Comparison of ENCODE assay signal across 26 mouse cellular contexts in genomic region chr10:88409751-88410150, GRCm38 (mm10). TPM values are rescaled to one million over a fixed set of nuclear protein-coding genes. Genes with fewer than 3 reads are reported as not detected.
A peak's percentile ranks its signal among the peaks of the same experiment; 100 is the strongest.
DNase-seq lines count a peak whose midpoint lies in the region; ATAC-seq and TF ChIP-seq lines count a peak whose summit lies in the region.
"Had no signal": no experiment of that assay in that cellular context is flagged by ENCODE, and none has a peak within 500 bp of the region (broad histone marks: within the 10 kb centered on the region; RNA-seq: fewer than 3 reads in every experiment).

No protein-coding gene starts in this region.

- H3K4me1 ChIP-seq in bone marrow macrophage, adult 2 months (ENCODE audit: control insufficient read depth, insufficient read depth, low read length): peaks cover 48% of the 10 kb centered on the region
- no peaks in the 10 kb centered on the region for H3K4me1 ChIP-seq in forebrain, embryonic 10.5 days
- H3K4me1 ChIP-seq: embryonic facial prominence, embryonic 10.5 days; embryonic facial prominence, embryonic 13.5 days; hindbrain, embryonic 12.5 days had no signal

- H3K27me3 ChIP-seq in forebrain, embryonic 10.5 days (ENCODE audit: poor library complexity, severe bottlenecking): no peaks in the 10 kb centered on the region
- H3K27me3 ChIP-seq: embryonic facial prominence, embryonic 13.5 days; forebrain, embryonic 13.5 days; hindbrain, embryonic 12.5 days; hindbrain, embryonic 15.5 days had no signal

- no peak for TF ChIP-seq POLR2A in bone marrow macrophage, adult 2 months (IDR thresholded peaks at IDR 0.05; ENCODE audit: borderline replicate concordance, low read depth, low read length)

- WGBS in forebrain, embryonic 10.5 days: 69% methylated on average over 2 of the region's 2 CpGs

- H3K9me3 ChIP-seq in forebrain, embryonic 10.5 days: no peaks in the 10 kb centered on the region
- H3K9me3 ChIP-seq: embryonic facial prominence, embryonic 10.5 days; embryonic facial prominence, embryonic 13.5 days; forebrain, embryonic 13.5 days; hindbrain, embryonic 12.5 days; hindbrain, embryonic 15.5 days had no signal

- peak; percentile 54 for DNase-seq in A20 (ENCODE audit: low read depth, low spot score)
- no peak for DNase-seq in gastrocnemius, adult 8-10 months (ENCODE audit: low spot score in 2 of 2)
- no peak for DNase-seq in forebrain, embryonic 10.5 days (ENCODE audit: extremely low spot score, low spot score)
- no peak for DNase-seq in adrenal gland, postnatal 14 days
- DNase-seq: adrenal gland, adult 8-10 months; adrenal gland, postnatal 36 days; cerebellum, adult 11 months; cerebellum, adult 8-10 months; cerebellum, postnatal 10 days; cerebellum, postnatal 36 days; embryo, embryonic 11 days; gastrocnemius, postnatal 14 days had no signal

- H3K4me3 ChIP-seq in bone marrow macrophage, adult 2 months (ENCODE audit: insufficient read depth, low read length): no peak overlapping the region
- no peak overlapping the region for H3K4me3 ChIP-seq in forebrain, embryonic 10.5 days
- H3K4me3 ChIP-seq: embryonic facial prominence, embryonic 10.5 days; embryonic facial prominence, embryonic 13.5 days; erythroblast, embryonic 14.5 days; forebrain, embryonic 13.5 days; hindbrain, embryonic 12.5 days; hindbrain, embryonic 15.5 days had no signal

- ATAC-seq in megakaryocyte, adult 5-6 weeks (ENCODE audit: poor library complexity, severe bottlenecking): peak; percentile 29; the same call in 1 of the 2 replicates
- ATAC-seq: activated CD4-positive, CD25-positive, alpha-beta regulatory T cell, adult 4 months; CD4-positive, CD25-positive, alpha-beta regulatory T cell, adult 4 months; forebrain, embryonic 13.5 days; forebrain, embryonic 16.5 days; intestine, postnatal 0 days had no signal

- no peak for TF ChIP-seq CTCF in bone marrow macrophage, adult 2 months (IDR thresholded peaks at IDR 0.05; ENCODE audit: low read depth, low read length)

- H3K27ac ChIP-seq in bone marrow macrophage, adult 2 months (ENCODE audit: insufficient read depth, low read depth, low read length): peak overlapping the region; percentile 66
- no peak overlapping the region for H3K27ac ChIP-seq in forebrain, embryonic 10.5 days
- H3K27ac ChIP-seq: embryonic facial prominence, embryonic 10.5 days; embryonic facial prominence, embryonic 13.5 days; forebrain, embryonic 13.5 days; hindbrain, embryonic 12.5 days; hindbrain, embryonic 15.5 days had no signal

- H3K36me3 ChIP-seq in forebrain, embryonic 10.5 days (replicated peaks): peaks cover 2% of the 10 kb centered on the region; the same call in 1 of the 2 replicates
- H3K36me3 ChIP-seq: embryonic facial prominence, embryonic 10.5 days; hindbrain, embryonic 12.5 days; hindbrain, embryonic 15.5 days had no signal

RNA-seq across cellular contexts. Expression of gene Gnptab, which starts 30.8 kb away (rescaled TPM):
- polyA plus RNA-seq in bone marrow macrophage, adult 2 months (2012; ENCODE audit: insufficient read depth, insufficient read length, missing spikeins): 22.9 and 26.8 TPM in 2 replicates
- total RNA-seq in megakaryocyte, adult 5-6 weeks (2015): 55.8 and 57.4 TPM in 2 replicates
- total RNA-seq in megakaryocyte, adult 5-6 weeks (2017): 29.4 and 33.3 TPM in 2 replicates
- total RNA-seq in gastrocnemius, adult 8-10 months (2022): 10 to 100 TPM; 20.3 to 23.6 (median 20.9) TPM
- polyA plus RNA-seq in forebrain, embryonic 10.5 days (2016; fragmentation: Nextera tagmentation; extraction: Ambion mirVana): 8.3 and 9.0 TPM in 2 replicates
- 25.0 and 26.1 TPM in 2 replicates for total RNA-seq in adrenal gland, postnatal 14 days (2021)

RNA-seq across cellular contexts. Expression of gene Dram1, which starts 30.9 kb away (rescaled TPM):
- 76.0 and 77.0 TPM in 2 replicates for polyA plus RNA-seq in bone marrow macrophage, adult 2 months (2012; ENCODE audit: insufficient read depth, insufficient read length, missing spikeins)
- 45.0 and 46.2 TPM in 2 replicates for total RNA-seq in megakaryocyte, adult 5-6 weeks (2015)
- 35.5 and 36.0 TPM in 2 replicates for total RNA-seq in megakaryocyte, adult 5-6 weeks (2017)
- total RNA-seq in gastrocnemius, adult 8-10 months (2022): 1 to 10 TPM in 3 of 4 experiments, under 1 TPM in 1; 0.58 to 3.1 (median 1.4) TPM
- polyA plus RNA-seq in forebrain, embryonic 10.5 days (2016; fragmentation: Nextera tagmentation; extraction: Ambion mirVana): 0.36 and 0.38 TPM in 2 replicates
- 6.0 and 7.8 TPM in 2 replicates for total RNA-seq in adrenal gland, postnatal 14 days (2021)
- polyA plus RNA-seq: erythroblast, embryonic 14.5 days had no signal

RNA-seq across cellular contexts. Expression of gene Sycp3, which starts 49.6 kb away (rescaled TPM):
- polyA plus RNA-seq in bone marrow macrophage, adult 2 months (2012; ENCODE audit: insufficient read depth, insufficient read length, missing spikeins): not detected in 2 replicates
- total RNA-seq in megakaryocyte, adult 5-6 weeks (2015): not detected in 2 replicates
- 0.62 TPM in 1 of 2 replicates, not detected in the other for total RNA-seq in megakaryocyte, adult 5-6 weeks (2017)
- total RNA-seq in gastrocnemius, adult 8-10 months (2022): not detected
- polyA plus RNA-seq in forebrain, embryonic 10.5 days (2016; fragmentation: Nextera tagmentation; extraction: Ambion mirVana): 0.19 TPM in 1 of 2 replicates, not detected in the other
- 0.85 and 1.8 TPM in 2 replicates for total RNA-seq in adrenal gland, postnatal 14 days (2021)
- total RNA-seq: gastrocnemius, postnatal 14 days; heart, postnatal 25 days had no signal
- polyA plus RNA-seq: activated CD4-positive, CD25-positive, alpha-beta regulatory T cell, adult 4 months; C2C12; CD4-positive, CD25-positive, alpha-beta regulatory T cell, adult 4 months; erythroblast, embryonic 14.5 days; forebrain, embryonic 13.5 days; forebrain, embryonic 16.5 days; hindbrain, embryonic 12.5 days had no signal
